In genomic region chr6:117907301-117907978, GRCm38 (mm10) we compare ENCODE assay signal across 8 mouse cellular contexts. TPM values are rescaled to one million over a fixed set of nuclear protein-coding genes. Genes with fewer than 3 reads are reported as not detected.
DNase-seq lines count a peak whose midpoint lies in the region; ATAC-seq lines count a peak whose summit lies in the region.

No protein-coding gene starts in this region.

- H3K4me2 ChIP-seq in hindbrain, embryonic 15.5 days: peak overlapping the region; percentile 100

- DNase-seq in WW6 (ENCODE audit: low read depth, low spot score): peak; percentile 89
- peak; percentile 38 to 57 for DNase-seq in cerebellum, postnatal 36 days
- DNase-seq in frontal cortex, postnatal 36 days (ENCODE audit: low spot score in 2 of 2): peak; percentile 40 to 57
- DNase-seq in left cerebral cortex, postnatal 10 days (ENCODE audit: extremely low spot score in 1 of 2, low spot score in 2 of 2): peak; percentile 21 to 92
- peak; percentile 69 for DNase-seq in right cerebral cortex, postnatal 25 days
- peak; percentile 87 to 90 for DNase-seq in urinary bladder, postnatal 4 days (ENCODE audit: low spot score in 2 of 2)

- H3K27ac ChIP-seq in hindbrain, embryonic 15.5 days (replicated peaks): peak overlapping the region; percentile 97

- peak overlapping the region; percentile 95 for H3K9ac ChIP-seq in hindbrain, embryonic 15.5 days

- peaks cover 26% of the 10 kb centered on the region for H3K4me1 ChIP-seq in hindbrain, embryonic 15.5 days (replicated peaks)

- peak; percentile 24 for ATAC-seq in hindbrain, embryonic 15.5 days (ENCODE audit: low FRiP score, low read depth)
- ATAC-seq in megakaryocyte progenitor cell, adult 5-6 weeks (replicated peaks; ENCODE audit: poor library complexity): peak; percentile 59

- intact Hi-C loops in left cerebral cortex, postnatal 10 days (cut with DNase I): no loop called here

- WGBS in hindbrain, embryonic 15.5 days: under 1% methylated on average over 65 of the region's 77 CpGs

- H3K27me3 ChIP-seq in hindbrain, embryonic 15.5 days: no peaks in the 10 kb centered on the region

- no peaks in the 10 kb centered on the region for H3K9me3 ChIP-seq in hindbrain, embryonic 15.5 days

- no peaks in the 10 kb centered on the region for H3K36me3 ChIP-seq in hindbrain, embryonic 15.5 days

- peak overlapping the region; percentile 100 for H3K4me3 ChIP-seq in hindbrain, embryonic 15.5 days

RNA-seq across cellular contexts. Expression of gene Hnrnpf, which starts 7.3 kb away (rescaled TPM):
- polyA plus RNA-seq in hindbrain, embryonic 15.5 days (2015; fragmentation: Nextera tagmentation; extraction: Ambion mirVana): 270 and 273 TPM in 2 replicates
- total RNA-seq in left cerebral cortex, postnatal 10 days (2021): 100 to 1,000 TPM; 144 to 146 TPM
- 679 and 683 TPM in 2 replicates for total RNA-seq in megakaryocyte progenitor cell, adult 5-6 weeks (2015)
- total RNA-seq in megakaryocyte progenitor cell, adult 5-6 weeks (2017): 1,301 and 1,452 TPM in 2 replicates

RNA-seq across cellular contexts. Expression of gene Fxyd4, which starts 30.1 kb away (rescaled TPM):
- 2.4 and 3.9 TPM in 2 replicates for polyA plus RNA-seq in hindbrain, embryonic 15.5 days (2015; fragmentation: Nextera tagmentation; extraction: Ambion mirVana)
- not detected for total RNA-seq in left cerebral cortex, postnatal 10 days (2021)
- not detected in 2 replicates for total RNA-seq in megakaryocyte progenitor cell, adult 5-6 weeks (2015)
- total RNA-seq in megakaryocyte progenitor cell, adult 5-6 weeks (2017): not detected in 2 replicates

RNA-seq across cellular contexts. Expression of gene Zfp239, which starts 45.5 kb away (rescaled TPM):
- polyA plus RNA-seq in hindbrain, embryonic 15.5 days (2015; fragmentation: Nextera tagmentation; extraction: Ambion mirVana): 13.5 and 16.9 TPM in 2 replicates
- total RNA-seq in left cerebral cortex, postnatal 10 days (2021): 10 to 100 TPM; 31.6 to 38.5 TPM
- total RNA-seq in megakaryocyte progenitor cell, adult 5-6 weeks (2015): 4.2 and 4.7 TPM in 2 replicates
- total RNA-seq in megakaryocyte progenitor cell, adult 5-6 weeks (2017): 2.0 and 3.3 TPM in 2 replicates

Comparison
In these comparisons a context has a peak if more than half of its experiments do, and no peak if none do; other contexts are left out.
1. Peak in every context shown above with its lines: DNase-seq, ATAC-seq, H3K4me3 ChIP-seq and H3K27ac ChIP-seq.
2. RNA of gene Hnrnpf, which starts 7.3 kb away (total RNA-seq): 679 to 1,452 TPM in megakaryocyte progenitor cell, adult 5-6 weeks; 144 to 146 TPM in left cerebral cortex, postnatal 10 days; every median in the first group is over 4 times any median in the second.
3. RNA of gene Zfp239, which starts 45.5 kb away (total RNA-seq): 31.6 to 38.5 TPM in left cerebral cortex, postnatal 10 days; 2.0 to 4.7 TPM in megakaryocyte progenitor cell, adult 5-6 weeks; every median in the first group is over 4 times any median in the second.